Mouse (Mus musculus) embryonic fibroblast, embryonic 13.5 days (primary cell): ENCODE data around the gene Shtn1.

ENCODE experiments used
- CTCF ChIP-seq: IDR thresholded peaks from 2 replicates; pipeline ENCODE4 v1.5.1; 2011; ENCODE audit warnings: mild to moderate bottlenecking, control low read depth, low read length, moderate library complexity, borderline replicate concordance; ENCODE audit not compliant: insufficient read depth
- POLR2A ChIP-seq: IDR thresholded peaks from 2 replicates; pipeline ENCODE4 v1.6.1; 2011; ENCODE audit warnings: low read depth, mild to moderate bottlenecking, control low read depth, low read length, moderate library complexity

GRCm38 (mm10) chr19:58981571-58981970 is 94.3 kb downstream of the Shtn1 start:
- no peak for TF ChIP-seq CTCF
- TF ChIP-seq POLR2A: no peak
